Mouse (Mus musculus): Measurements from ENCODE around the gene Nbr1.

DNA sequence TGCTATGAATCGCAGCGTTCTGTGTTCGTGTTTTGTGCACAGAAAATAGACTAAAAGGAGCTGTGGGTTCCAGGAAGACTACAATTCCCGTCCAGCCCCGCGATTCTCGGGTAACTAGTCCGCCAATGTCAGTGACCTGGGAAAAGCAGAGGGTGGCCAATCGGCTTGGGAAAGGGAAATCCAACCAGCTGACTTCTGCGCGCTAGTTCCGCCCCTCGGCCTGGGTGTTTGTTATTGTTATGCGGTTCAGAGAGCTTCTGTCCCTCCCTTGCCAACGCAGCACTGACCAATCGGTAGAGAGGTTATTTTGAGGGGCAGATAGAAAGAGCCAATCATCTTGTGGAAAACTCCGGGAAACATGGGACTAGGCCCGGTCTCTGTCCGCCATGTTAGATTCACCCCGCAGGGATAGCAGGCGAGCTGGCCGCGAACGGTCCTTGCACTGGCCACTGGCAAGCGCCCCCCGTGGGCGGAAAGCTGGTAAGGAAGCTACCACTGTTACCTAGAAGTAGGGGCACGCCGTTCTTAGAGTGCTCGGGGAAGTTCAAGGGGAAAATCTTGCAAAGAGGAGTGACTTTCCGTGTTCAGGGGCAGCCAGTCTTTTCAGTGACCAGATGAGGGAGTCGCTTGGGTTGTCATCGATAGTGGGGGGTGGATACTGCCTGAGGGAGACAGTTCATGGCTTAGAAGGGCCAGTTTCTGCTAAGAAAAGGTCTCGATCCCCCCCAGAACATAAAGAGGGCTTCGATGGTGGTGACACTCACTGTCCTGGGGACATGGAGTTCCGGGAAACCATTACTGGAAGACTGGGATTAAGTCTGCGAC lies 739 bp downstream of the Nbr1 start:
- TF ChIP-seq POLR2A (IDR thresholded peaks at IDR 0.05; ENCODE audit: borderline replicate concordance, insufficient read depth, low read length) (peak; percentile 89), CTCF (IDR thresholded peaks at IDR 0.05; ENCODE audit: borderline replicate concordance, insufficient read depth, low read depth, low read length) (no peak)

Data from cerebellum, adult 2 months (tissue).